Mouse (Mus musculus) kidney, embryonic 16.5 days (tissue): Measurements from ENCODE around the gene Fer1l5. TPM values are rescaled to one million over a fixed set of nuclear protein-coding genes. Genes with fewer than 3 reads are reported as not detected.

Experiments used
- ATAC-seq: fragments of 200-750 bp; cut with Nextera tagmentation; 2 replicates; pipeline ENCODE4 v1.8.0; 2017; ENCODE audit warnings: moderate TSS enrichment; ENCODE audit not compliant: low FRiP score, low TSS enrichment
- H3K27ac ChIP-seq: fragments of 300-500 bp; sonication (generic); 2 replicates; pipeline ENCODE4 v1.5.1; 2014; ENCODE audit warnings: low read length
- H3K27me3 ChIP-seq: fragments of 300-500 bp; sonication (generic); 2 replicates; pipeline ENCODE4 v1.6.1; 2014; ENCODE audit warnings: low read length, control low read depth, mixed read lengths; ENCODE audit not compliant: insufficient read depth
- H3K36me3 ChIP-seq: fragments of 300-500 bp; sonication (generic); 2 replicates; pipeline ENCODE4 v1.6.1; 2014; ENCODE audit warnings: low read length, control low read depth, mixed read lengths; ENCODE audit not compliant: insufficient read depth
- H3K4me1 ChIP-seq: fragments of 300-500 bp; sonication (generic); 2 replicates; pipeline ENCODE4 v1.6.1; 2014; ENCODE audit warnings: low read length, control low read depth, mixed read lengths; ENCODE audit not compliant: insufficient read depth
- H3K4me2 ChIP-seq: fragments of 300-500 bp; sonication (generic); replicated peaks from 2 replicates; pipeline ENCODE4 v1.6.1; 2014; ENCODE audit warnings: low read depth, low read length
- H3K4me3 ChIP-seq: fragments of 300-500 bp; sonication (generic); 2 replicates; pipeline ENCODE4 v1.5.1; 2014; ENCODE audit warnings: mild to moderate bottlenecking, low read length
- H3K9ac ChIP-seq: fragments of 300-500 bp; sonication (generic); replicated peaks from 2 replicates; pipeline ENCODE4 v1.6.1; 2014; ENCODE audit warnings: low read length
- H3K9me3 ChIP-seq: fragments of 300-500 bp; sonication (generic); 2 replicates; pipeline ENCODE4 v1.6.1; 2016; ENCODE audit warnings: low read length, control low read depth
- WGBS: fragments of 180-500 bp; shearing (Covaris S2); extraction: QIAGEN DNeasy Blood & Tissue Kit; methylation state at CpG from one replicate; pipeline ENCODE4 v1.1.7; 2014; 5-methylcytosine and 5-hydroxymethylcytosine counted together
- microRNA-seq: library from miRNA; unstranded; fragments of <30 nt; microRNA quantifications from one replicate; pipeline ENCODE4, GENCODE M21; 2016
- polyA plus RNA-seq: library from polyadenylated mRNA; unstranded; fragments of >200 nt; fragmentation: Nextera tagmentation; extraction: Ambion mirVana; gene quantifications from 2 replicates; pipeline ENCODE4 v1.2.1, GENCODE M21; 2015

Fer1l5 gene
- polyA plus RNA-seq, 1 experiment from 2014 or later: 1.3 TPM

- Histone ChIP-seq H3K9ac (peak within 1 kb of the TSS; percentile 75), H3K4me3 (peak within 1 kb of the TSS; percentile 61), H3K9me3 (no peaks in the 10 kb centered on the region), H3K4me1 (peaks cover 45% of the 10 kb centered on the region), H3K27ac (peak within 1 kb of the TSS; percentile 54), H3K4me2 (peak within 1 kb of the TSS; percentile 82), H3K27me3 (no peaks in the 10 kb centered on the region), H3K36me3 (no peaks in the 10 kb centered on the region)
- peak; percentile 92 for ATAC-seq
- WGBS: under 1% methylated on average over 73 of the region's 98 CpGs
Observed at GRCm38 (mm10) chr1:36471181-36472105, 99.4 kb downstream of the Fer1l5 start, which contains the start of gene Cnnm4. Cnnm4 (plus strand) TSS chr1:36471620.

Small RNA genes lying within 50 kb of the gene (microRNA-seq; reads per million reads assigned to microRNA genes)
- gene Mir6898: not detected

Other genes with a start within 250 kb of the Fer1l5 start
- gene Uggt1, start 127.6 kb upstream of the Fer1l5 start, polyA plus RNA-seq: 61.3 and 69.0 TPM in 2 replicates
- 18.4 TPM in 2 replicates for gene Neurl3, start 97.6 kb upstream of the Fer1l5 start, polyA plus RNA-seq
- 6.5 and 7.9 TPM in 2 replicates for gene Arid5a, start 64.6 kb upstream of the Fer1l5 start, polyA plus RNA-seq
- 49.8 and 55.7 TPM in 2 replicates for gene Kansl3, start 3.1 kb upstream of the Fer1l5 start, polyA plus RNA-seq
- 54.0 and 61.4 TPM in 2 replicates for gene Lman2l, start 73.0 kb downstream of the Fer1l5 start, polyA plus RNA-seq
- gene Cnnm4, start 99.3 kb downstream of the Fer1l5 start, polyA plus RNA-seq: 13.8 and 13.9 TPM in 2 replicates
- 3.5 and 3.7 TPM in 2 replicates for gene Cnnm3, start 139.6 kb downstream of the Fer1l5 start, polyA plus RNA-seq
- gene Ankrd23, start 164.6 kb downstream of the Fer1l5 start, polyA plus RNA-seq: 15.2 and 21.7 TPM in 2 replicates
- gene Gm42417, start 167.1 kb downstream of the Fer1l5 start, polyA plus RNA-seq: 0.30 and 1.5 TPM in 2 replicates
- 29.2 and 30.0 TPM in 2 replicates for gene Ankrd39, start 175.2 kb downstream of the Fer1l5 start, polyA plus RNA-seq
- gene Sema4c, start 186.1 kb downstream of the Fer1l5 start, polyA plus RNA-seq: 21.4 and 21.9 TPM in 2 replicates